Mouse (Mus musculus): ENCODE measurements around the gene Trabd2b. TPM values are rescaled to one million over a fixed set of nuclear protein-coding genes. Genes with fewer than 3 reads are reported as not detected.

Trabd2b gene
- polyA plus RNA-seq, 1 experiment from 2014 or later = 1.5 TPM

GRCm38 (mm10) chr4:114612032-114612431 lies 205.5 kb downstream of the Trabd2b start:
- Histone ChIP-seq H3K4me3 (no peak overlapping the region), H3K36me3 (no peaks in the 10 kb centered on the region), H3K9me3 (no peaks in the 10 kb centered on the region), H3K27ac (no peak overlapping the region), H3K4me1 (replicated peaks) (peaks cover 5% of the 10 kb centered on the region; the same call in 1 of the 2 replicates), H3K27me3 (ENCODE audit: insufficient read depth, poor library complexity, severe bottlenecking) (no peaks in the 10 kb centered on the region)
- no peak for DNase-seq (ENCODE audit: low spot score)
- WGBS = 90% methylated on average over 5 of the region's 5 CpGs

- Histone ChIP-seq H3K36me3 (no peaks in the 10 kb centered on the region), H3K9me3 (no peaks in the 10 kb centered on the region), H3K4me1 (replicated peaks) (peaks cover 5% of the 10 kb centered on the region; the same call in 1 of the 2 replicates), H3K4me3 (no peak overlapping the region), H3K27me3 (ENCODE audit: insufficient read depth, poor library complexity, severe bottlenecking) (no peaks in the 10 kb centered on the region), H3K27ac (no peak overlapping the region)
- no peak for DNase-seq (ENCODE audit: low spot score)
- WGBS = 91% methylated on average over 4 of the region's 4 CpGs
Measured at GRCm38 (mm10) chr4:114612827-114613226, 206.3 kb downstream of the Trabd2b start.

GRCm38 (mm10) chr4:114614086-114614485 lies 207.6 kb downstream of the Trabd2b start:
- Histone ChIP-seq H3K9me3 (no peaks in the 10 kb centered on the region), H3K27me3 (ENCODE audit: insufficient read depth, poor library complexity, severe bottlenecking) (no peaks in the 10 kb centered on the region), H3K4me1 (replicated peaks) (peaks cover 5% of the 10 kb centered on the region; the same call in 1 of the 2 replicates), H3K4me3 (no peak overlapping the region), H3K27ac (no peak overlapping the region), H3K36me3 (no peaks in the 10 kb centered on the region)
- 79% methylated on average over 1 of the region's 1 CpGs for WGBS
- no peak for DNase-seq (ENCODE audit: low spot score)

GRCm38 (mm10) chr4:114615765-114616164 lies 209.2 kb downstream of the Trabd2b start:
- Histone ChIP-seq H3K27ac (no peak overlapping the region), H3K27me3 (ENCODE audit: insufficient read depth, poor library complexity, severe bottlenecking) (no peaks in the 10 kb centered on the region), H3K4me1 (replicated peaks) (no peaks in the 10 kb centered on the region), H3K9me3 (no peaks in the 10 kb centered on the region), H3K4me3 (no peak overlapping the region), H3K36me3 (no peaks in the 10 kb centered on the region)
- no peak for DNase-seq (ENCODE audit: low spot score)
- 88% methylated on average over 4 of the region's 4 CpGs for WGBS

GRCm38 (mm10) chr4:114622929-114623328 lies 216.4 kb downstream of the Trabd2b start:
- no peaks in the 10 kb centered on the region for H3K9me3 ChIP-seq
- peaks cover 28% of the 10 kb centered on the region for H3K4me1 ChIP-seq (replicated peaks)
- 76% methylated on average over 5 of the region's 5 CpGs for WGBS
- no peak overlapping the region for H3K27ac ChIP-seq
- DNase-seq (ENCODE audit: low spot score) = no peak
- no peaks in the 10 kb centered on the region for H3K36me3 ChIP-seq
- H3K4me3 ChIP-seq = no peak overlapping the region
- H3K27me3 ChIP-seq (ENCODE audit: insufficient read depth, poor library complexity, severe bottlenecking) = no peaks in the 10 kb centered on the region

- Histone ChIP-seq H3K4me1 (replicated peaks) (peaks cover 28% of the 10 kb centered on the region), H3K27ac (peak overlapping the region; percentile 40; the same call in 1 of the 2 replicates), H3K27me3 (ENCODE audit: insufficient read depth, poor library complexity, severe bottlenecking) (no peaks in the 10 kb centered on the region), H3K36me3 (no peaks in the 10 kb centered on the region), H3K9me3 (no peaks in the 10 kb centered on the region), H3K4me3 (no peak overlapping the region)
- WGBS = 38% methylated on average over 3 of the region's 3 CpGs
- DNase-seq (ENCODE audit: low spot score) = peak; percentile 39
Measured at GRCm38 (mm10) chr4:114624114-114624910, 217.8 kb downstream of the Trabd2b start.

GRCm38 (mm10) chr4:114625357-114625756 lies 218.8 kb downstream of the Trabd2b start:
- 7% methylated on average over 4 of the region's 4 CpGs for WGBS
- Histone ChIP-seq H3K4me3 (no peak overlapping the region), H3K27me3 (ENCODE audit: insufficient read depth, poor library complexity, severe bottlenecking) (no peaks in the 10 kb centered on the region), H3K36me3 (no peaks in the 10 kb centered on the region), H3K4me1 (replicated peaks) (peaks cover 28% of the 10 kb centered on the region), H3K9me3 (no peaks in the 10 kb centered on the region), H3K27ac (peak overlapping the region; percentile 57)
- peak; percentile 38 for DNase-seq (ENCODE audit: low spot score)

- H3K36me3 ChIP-seq = no peaks in the 10 kb centered on the region
- H3K4me3 ChIP-seq = no peak overlapping the region
- WGBS = 86% methylated on average over 3 of the region's 3 CpGs
- no peaks in the 10 kb centered on the region for H3K27me3 ChIP-seq (ENCODE audit: insufficient read depth, poor library complexity, severe bottlenecking)
- DNase-seq (ENCODE audit: low spot score) = no peak
- H3K27ac ChIP-seq = peak overlapping the region; percentile 57; the same call in 1 of the 2 replicates
- no peaks in the 10 kb centered on the region for H3K9me3 ChIP-seq
- peaks cover 32% of the 10 kb centered on the region for H3K4me1 ChIP-seq (replicated peaks)
Measured at GRCm38 (mm10) chr4:114625920-114626319, 219.4 kb downstream of the Trabd2b start.

- no peak for DNase-seq (ENCODE audit: low spot score)
- Histone ChIP-seq H3K4me3 (no peak overlapping the region), H3K4me1 (replicated peaks) (peaks cover 37% of the 10 kb centered on the region), H3K36me3 (no peaks in the 10 kb centered on the region), H3K27me3 (ENCODE audit: insufficient read depth, poor library complexity, severe bottlenecking) (no peaks in the 10 kb centered on the region), H3K9me3 (no peaks in the 10 kb centered on the region), H3K27ac (no peak overlapping the region)
- WGBS = 80% methylated on average over 7 of the region's 7 CpGs
Measured at GRCm38 (mm10) chr4:114627674-114628293, 221.3 kb downstream of the Trabd2b start.

- DNase-seq (ENCODE audit: low spot score) = peak; percentile 53
- Histone ChIP-seq H3K36me3 (no peaks in the 10 kb centered on the region), H3K27me3 (ENCODE audit: insufficient read depth, poor library complexity, severe bottlenecking) (peaks cover 6% of the 10 kb centered on the region; the same call in 1 of the 2 replicates), H3K4me3 (no peak overlapping the region), H3K9me3 (no peaks in the 10 kb centered on the region), H3K27ac (no peak overlapping the region), H3K4me1 (replicated peaks) (0 out of 2 replicates have a peak, but pooled peaks cover 5% of the 10 kb centered on the region)
- 28% methylated on average over 5 of the region's 5 CpGs for WGBS
Measured at GRCm38 (mm10) chr4:114635889-114636288, 229.4 kb downstream of the Trabd2b start.

- 0 out of 2 replicates have a peak, but pooled peaks cover 3% of the 10 kb centered on the region for H3K4me1 ChIP-seq (replicated peaks)
- no peak overlapping the region for H3K4me3 ChIP-seq
- H3K27ac ChIP-seq = no peak overlapping the region
- no peak for DNase-seq (ENCODE audit: low spot score)
- peaks cover 6% of the 10 kb centered on the region; the same call in 1 of the 2 replicates for H3K27me3 ChIP-seq (ENCODE audit: insufficient read depth, poor library complexity, severe bottlenecking)
- no peaks in the 10 kb centered on the region for H3K9me3 ChIP-seq
- WGBS = 83% methylated on average over 1 of the region's 1 CpGs
- H3K36me3 ChIP-seq = no peaks in the 10 kb centered on the region
Measured at GRCm38 (mm10) chr4:114636324-114636723, 229.8 kb downstream of the Trabd2b start.

GRCm38 (mm10) chr4:114637120-114637519 lies 230.6 kb downstream of the Trabd2b start:
- DNase-seq (ENCODE audit: low spot score) = peak; percentile 40

GRCm38 (mm10) chr4:114642469-114642868 lies 235.9 kb downstream of the Trabd2b start:
- H3K4me3 ChIP-seq = no peak overlapping the region
- no peak overlapping the region for H3K27ac ChIP-seq
- 90% methylated on average over 4 of the region's 4 CpGs for WGBS
- no peaks in the 10 kb centered on the region for H3K9me3 ChIP-seq
- no peaks in the 10 kb centered on the region; the same call in 1 of the 2 replicates for H3K4me1 ChIP-seq (replicated peaks)
- DNase-seq (ENCODE audit: low spot score) = no peak
- H3K36me3 ChIP-seq = no peaks in the 10 kb centered on the region
- H3K27me3 ChIP-seq (ENCODE audit: insufficient read depth, poor library complexity, severe bottlenecking) = peaks cover 23% of the 10 kb centered on the region; the same call in 1 of the 2 replicates

More at GRCm38 (mm10) chr4:114637120-114637519, 230.6 kb downstream of the Trabd2b start:
- no peaks in the 10 kb centered on the region for H3K9me3 ChIP-seq
- H3K27ac ChIP-seq = no peak overlapping the region
- H3K4me1 ChIP-seq (replicated peaks) = no peaks in the 10 kb centered on the region
- peaks cover 8% of the 10 kb centered on the region; the same call in 1 of the 2 replicates for H3K27me3 ChIP-seq (ENCODE audit: insufficient read depth, poor library complexity, severe bottlenecking)
- 15% methylated on average over 3 of the region's 3 CpGs for WGBS
- H3K36me3 ChIP-seq = no peaks in the 10 kb centered on the region
- no peak overlapping the region for H3K4me3 ChIP-seq
